ENCODE assay signal across 8 mouse cellular contexts in the genomic region with DNA sequence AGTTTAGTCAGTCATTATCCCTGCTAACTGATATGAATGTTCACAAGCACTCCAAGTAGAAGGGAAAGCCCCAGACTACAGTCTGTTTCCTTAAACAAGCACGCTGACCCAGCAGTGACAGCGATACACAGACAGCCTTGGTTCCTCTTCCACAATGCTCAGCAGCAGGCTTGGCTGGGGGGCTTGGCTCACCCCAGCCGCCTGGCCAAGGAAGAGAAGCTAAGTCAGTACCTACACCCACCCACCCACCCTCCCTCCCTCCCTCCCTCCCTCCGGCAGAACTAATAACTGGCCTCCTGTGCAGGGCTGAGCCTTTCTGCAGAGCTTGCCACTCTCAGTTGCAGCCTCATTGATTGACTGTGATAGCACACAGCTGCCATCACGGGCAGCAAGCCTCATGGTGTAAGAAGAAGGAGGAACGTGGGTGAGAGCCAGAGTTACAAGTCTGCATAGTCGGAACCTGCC. TPM values are rescaled to one million over a fixed set of nuclear protein-coding genes. Genes with fewer than 3 reads are reported as not detected.
DNase-seq lines count a peak whose midpoint lies in the region; ATAC-seq and TF ChIP-seq lines count a peak whose summit lies in the region.

No protein-coding gene starts in this region.

- TF ChIP-seq RAD21 in CH12.LX (IDR thresholded peaks at IDR 0.05; ENCODE audit: low read depth, low read length): no peak

- TF ChIP-seq POLR2A in kidney, adult 2 months (IDR thresholded peaks at IDR 0.05; ENCODE audit: low read depth, low read length): no peak
- TF ChIP-seq POLR2A in CH12.LX (IDR thresholded peaks at IDR 0.05; ENCODE audit: low read depth, low read length): no peak

- TF ChIP-seq CTCF in kidney, adult 2 months (conservative IDR thresholded peaks at IDR 0.05; ENCODE audit: insufficient read depth, insufficient read length, low read depth, low read length): no peak
- no peak for TF ChIP-seq CTCF in CH12.LX (conservative IDR thresholded peaks at IDR 0.05 in 1 of 2, IDR thresholded peaks at IDR 0.05 in 1 of 2; ENCODE audit: low read depth in 2 of 2, low read length in 2 of 2)

- no peaks in the 10 kb centered on the region for H3K36me3 ChIP-seq in kidney, adult 2 months (ENCODE audit: control insufficient read depth, insufficient read depth, low read length)
- peaks cover 0 to 23% of the 10 kb centered on the region in 2 experiments for H3K36me3 ChIP-seq in CH12.LX (replicated peaks in 1 of 2; ENCODE audit: control insufficient read depth in 1 of 2, insufficient read depth in 1 of 2, low read length in 1 of 2)

- DNase-seq in kidney, adult 2 months: peak; percentile 23
- no peak for DNase-seq in kidney, adult 8-10 months
- peak; percentile 88 for DNase-seq in CH12.LX (ENCODE audit: extremely low read depth)
- DNase-seq in lung, postnatal 10 days: peak; percentile 80
- DNase-seq in thymus, adult 18-20 months: no peak
- no peak for DNase-seq in adrenal gland, postnatal 36 days
- no peak for DNase-seq in adrenal gland, adult 2 months

- H3K27me3 ChIP-seq in kidney, adult 2 months (replicated peaks; ENCODE audit: control insufficient read depth, insufficient read depth, low read length): no peaks in the 10 kb centered on the region
- no peaks in the 10 kb centered on the region for H3K27me3 ChIP-seq in CH12.LX (replicated peaks)

- no peaks in the 10 kb centered on the region for H3K9me3 ChIP-seq in CH12.LX (replicated peaks; ENCODE audit: low read length)

- H3K4me3 ChIP-seq in kidney, adult 2 months (ENCODE audit: insufficient read depth, low read depth, low read length): no peak overlapping the region
- H3K4me3 ChIP-seq in CH12.LX (replicated peaks in 1 of 3; ENCODE audit: low read depth in 2 of 3, low read length in 2 of 3, poor library complexity in 1 of 3): no peak overlapping the region

- H3K4me1 ChIP-seq in kidney, adult 2 months (ENCODE audit: control insufficient read depth, insufficient read depth, low read length): peaks cover 18% of the 10 kb centered on the region
- peaks cover 7 to 38% of the 10 kb centered on the region in 2 experiments for H3K4me1 ChIP-seq in CH12.LX (ENCODE audit: control insufficient read depth in 1 of 2, insufficient read depth in 2 of 2)

- WGBS in kidney, adult 2 months: 36% methylated on average over 7 of the region's 7 CpGs

- in situ Hi-C loops in CH12.LX (cut with MboI; ENCODE audit: low pct_ligation_motif_present, low pct_unique_long_range_greater_than_20kb, low sequenced_read_pairs): no loop called here

- no peak overlapping the region for H3K27ac ChIP-seq in kidney, adult 2 months (ENCODE audit: insufficient read depth, low read depth, low read length)
- no peak overlapping the region for H3K27ac ChIP-seq in CH12.LX (ENCODE audit: insufficient read depth, low read depth)

- peak; percentile 83 for TF ChIP-seq EP300 in CH12.LX (IDR thresholded peaks at IDR 0.05; ENCODE audit: low read length)

- peak; percentile 94 for ATAC-seq in granulocyte monocyte progenitor cell, adult 5-6 weeks (replicated peaks; ENCODE audit: poor library complexity, severe bottlenecking)

- dilution Hi-C loops in CH12.LX (cut with MboI; ENCODE audit: extremely low pct_ligation_motif_present, extremely low pct_unique_long_range_greater_than_20kb, low sequenced_read_pairs): no loop called here

- H3K4me2 ChIP-seq in CH12.LX (ENCODE audit: insufficient read depth, low read depth, poor library complexity, severe bottlenecking): peak overlapping the region; percentile 73

- no peaks in the 10 kb centered on the region for H3K79me2 ChIP-seq in CH12.LX (replicated peaks; ENCODE audit: control insufficient read depth, extremely low read depth, insufficient read depth, poor library complexity, severe bottlenecking)

- H3K9ac ChIP-seq in CH12.LX (ENCODE audit: insufficient read depth, low read depth): no peak overlapping the region

TF ChIP-seq in CH12.LX, 34 proteins besides CTCF, POLR2A, EP300 and RAD21:
- TF ChIP-seq MXI1 (IDR thresholded peaks at IDR 0.05; ENCODE audit: low read depth, low read length) (0 out of 2 replicates have a peak, but pooled peaks have one; percentile 47), CHD2 (IDR thresholded peaks at IDR 0.05; ENCODE audit: low read length) (no peak), JUND (conservative IDR thresholded peaks at IDR 0.05; ENCODE audit: low read depth, low read length) (peak; percentile 32; the same call in 1 of the 2 replicates), USF1 (IDR thresholded peaks at IDR 0.05; ENCODE audit: low read depth, low read length) (no peak), SMC3 (IDR thresholded peaks at IDR 0.05; ENCODE audit: low read depth, low read length) (no peak), GABPA (IDR thresholded peaks at IDR 0.05; ENCODE audit: insufficient replicate concordance, low read depth, low read length) (no peak), MAFK (IDR thresholded peaks at IDR 0.05; ENCODE audit: insufficient replicate concordance, low read length) (peak; percentile 46; the same call in 1 of the 2 replicates), ZNF384 (IDR thresholded peaks at IDR 0.05; ENCODE audit: low read depth, low read length) (no peak), KAT2A (IDR thresholded peaks at IDR 0.05; ENCODE audit: insufficient replicate concordance, low read length) (no peak), JUN (IDR thresholded peaks at IDR 0.05; ENCODE audit: insufficient read depth, low read depth, low read length) (no peak), ZC3H11A (IDR thresholded peaks at IDR 0.05; ENCODE audit: low read depth, low read length) (no peak), E2F4 (IDR thresholded peaks at IDR 0.05; ENCODE audit: insufficient replicate concordance, low read depth, low read length) (no peak), NELFE (IDR thresholded peaks at IDR 0.05; ENCODE audit: low read depth, low read length) (no peak), UBTF (IDR thresholded peaks at IDR 0.05; ENCODE audit: low read depth, low read length) (no peak), ELF1 (IDR thresholded peaks at IDR 0.05; ENCODE audit: low read depth, low read length) (0 out of 2 replicates have a peak, but pooled peaks have one; percentile 29), TBP (conservative IDR thresholded peaks at IDR 0.05; ENCODE audit: low read depth, low read length) (0 out of 2 replicates have a peak, but pooled peaks have one; percentile 18), BHLHE40 (IDR thresholded peaks at IDR 0.05; ENCODE audit: low read depth, low read length) (peak; percentile 47; the same call in 1 of the 2 replicates), CHD1 (IDR thresholded peaks at IDR 0.05; ENCODE audit: low read depth, low read length) (no peak), TCF12 (IDR thresholded peaks at IDR 0.05; ENCODE audit: low read depth, low read length) (peak; percentile 43; the same call in 1 of the 2 replicates), ZKSCAN1 (IDR thresholded peaks at IDR 0.05; ENCODE audit: borderline replicate concordance, low read depth, low read length) (no peak), PAX5 (IDR thresholded peaks at IDR 0.05; ENCODE audit: low read length) (no peak), USF2 (conservative IDR thresholded peaks at IDR 0.05; ENCODE audit: low read depth, low read length) (no peak), ETS1 (conservative IDR thresholded peaks at IDR 0.05; ENCODE audit: low read depth, low read length) (0 out of 2 replicates have a peak, but pooled peaks have one; percentile 12), SIN3A (IDR thresholded peaks at IDR 0.05; ENCODE audit: low read length) (peak; percentile 54; the same call in 1 of the 2 replicates), MAX (IDR thresholded peaks at IDR 0.05; ENCODE audit: low read length) (no peak), HCFC1 (IDR thresholded peaks at IDR 0.05; ENCODE audit: low read depth, low read length) (no peak), RCOR1 (conservative IDR thresholded peaks at IDR 0.05; ENCODE audit: low read depth, low read length) (no peak), IRF4 (IDR thresholded peaks at IDR 0.05; ENCODE audit: low read depth, low read length) (peak; percentile 82), NRF1 (IDR thresholded peaks at IDR 0.05; ENCODE audit: low read depth, low read length) (no peak), MYC (IDR thresholded peaks at IDR 0.05; ENCODE audit: low read depth, low read length) (peak; percentile 72), MAZ (IDR thresholded peaks at IDR 0.05; ENCODE audit: low read depth, low read length) (no peak), ZMIZ1 (IDR thresholded peaks at IDR 0.05; ENCODE audit: low read depth, low read length) (no peak), POLR2AphosphoS2 (IDR thresholded peaks at IDR 0.05; ENCODE audit: low read depth, low read length) (no peak), MEF2A (IDR thresholded peaks at IDR 0.05; ENCODE audit: borderline replicate concordance, low read depth, low read length) (peak; percentile 39; the same call in 1 of the 2 replicates)

RNA-seq across cellular contexts. Expression of a gene that starts 38.5 kb away (rescaled TPM):
- polyA plus RNA-seq in kidney, adult 2 months (2012; rRNA removed): 12.2 and 12.3 TPM in 2 replicates
- total RNA-seq in CH12.LX (2012; rRNA removed) (1.2 TPM in 2 replicates), CH12.LX (2014; rRNA removed) (1.4 and 1.6 TPM in 2 replicates)
- 3.2 and 3.4 TPM in 2 replicates for polyA plus RNA-seq in CH12.LX (2012; ENCODE audit: insufficient read length, low read depth)
- total RNA-seq in granulocyte monocyte progenitor cell, adult 5-6 weeks (2014; fragmentation: Nextera tagmentation): 0.53 TPM in 1 of 2 replicates, not detected in the other
- total RNA-seq in granulocyte monocyte progenitor cell, adult 5-6 weeks (2017): under 0.01 and 0.13 TPM in 2 replicates
- total RNA-seq in adrenal gland, postnatal 36 days (2021): 1 to 10 TPM; 5.6 to 7.7 TPM
- 10 to 100 TPM in 1 of 2 experiments, 1 to 10 TPM in 1; 6.6 to 12.2 TPM for total RNA-seq in adrenal gland, adult 2 months (2021)
- polyA plus RNA-seq in adrenal gland, adult 2 months (2012; rRNA removed): 4.4 and 4.7 TPM in 2 replicates

Comparison
In these comparisons a context has a peak if more than half of its experiments do, and no peak if none do; other contexts are left out.
1. DNase-seq: peak in kidney, adult 2 months (single experiment), CH12.LX (single experiment) and lung, postnatal 10 days (single experiment); none in kidney, adult 8-10 months (0 of 2), thymus, adult 18-20 months (0 of 2), adrenal gland, postnatal 36 days (0 of 2) and adrenal gland, adult 2 months (single experiment).